Mouse (Mus musculus): Measurements from ENCODE around the gene BC005624.

BC005624 gene

GRCm38 (mm10) chr2:30927844-30928628 lies 54.0 kb downstream of the BC005624 start:
- peak; percentile 88 for DNase-seq

- DNase-seq = no peak
Observed at GRCm38 (mm10) chr2:30927151-30927781, 54.7 kb downstream of the BC005624 start.

- DNase-seq = no peak
Observed at GRCm38 (mm10) chr2:30926381-30926780, 55.6 kb downstream of the BC005624 start.

- no peak for DNase-seq
Observed at GRCm38 (mm10) chr2:30925181-30925580, 56.8 kb downstream of the BC005624 start.

GRCm38 (mm10) chr2:30923099-30923498 lies 58.9 kb downstream of the BC005624 start:
- no peak for DNase-seq
